Mouse (Mus musculus) spleen, adult 2 months (tissue): Measurements from ENCODE around the gene Usp45.

ENCODE experiments used
- CTCF ChIP-seq: fragments of 200-500 bp; IDR thresholded peaks from 2 replicates; pipeline ENCODE4 v1.5.1; 2011; ENCODE audit warnings: mild to moderate bottlenecking, inconsistent platforms; ENCODE audit not compliant: insufficient read depth, insufficient read length, insufficient replicate concordance; ENCODE audit errors: extremely low read depth
- POLR2A ChIP-seq: fragments of 200-500 bp; IDR thresholded peaks from 2 replicates; pipeline ENCODE4 v1.6.1; 2011; ENCODE audit warnings: low read depth, low read length, inconsistent platforms

DNA sequence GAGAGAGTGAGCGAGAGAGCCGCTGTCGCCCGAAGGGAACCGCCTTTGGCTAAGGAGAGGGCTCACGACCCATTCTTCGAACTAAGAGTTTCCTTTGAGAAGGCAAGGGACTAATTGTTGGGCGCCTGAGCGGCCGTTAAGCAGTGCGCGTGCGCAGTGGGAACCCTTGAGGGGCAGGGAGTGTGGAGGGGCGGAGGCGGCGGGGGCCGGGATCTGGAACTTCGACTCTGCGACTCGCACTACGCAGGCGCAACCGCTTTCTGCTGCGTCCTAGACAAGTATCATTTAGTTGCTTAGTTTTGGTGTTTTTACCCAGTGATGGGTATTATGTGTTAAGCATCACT lies 81.3 kb downstream of the Usp45 start:
- TF ChIP-seq CTCF (no peak), POLR2A (no peak; the same call in 1 of the 2 replicates)
